Mouse (Mus musculus) CD8-positive naive resting alpha-beta T cell, adult 2 months (primary cell): ENCODE results near the gene Cdk2ap1.
"Not testable (repeated sequence)": the region's sequence is repeated elsewhere in the genome, so short reads cannot be mapped to it uniquely, and the experiment has no call there.

Source experiments
- DNase-seq, 2 experiments: peaks; one replicate each; pipeline ENCODE4 v3.0.0; 2022; ENCODE audit warnings: low read depth in 2 of 2, low spot score in 2 of 2

Cdk2ap1 gene

DNA sequence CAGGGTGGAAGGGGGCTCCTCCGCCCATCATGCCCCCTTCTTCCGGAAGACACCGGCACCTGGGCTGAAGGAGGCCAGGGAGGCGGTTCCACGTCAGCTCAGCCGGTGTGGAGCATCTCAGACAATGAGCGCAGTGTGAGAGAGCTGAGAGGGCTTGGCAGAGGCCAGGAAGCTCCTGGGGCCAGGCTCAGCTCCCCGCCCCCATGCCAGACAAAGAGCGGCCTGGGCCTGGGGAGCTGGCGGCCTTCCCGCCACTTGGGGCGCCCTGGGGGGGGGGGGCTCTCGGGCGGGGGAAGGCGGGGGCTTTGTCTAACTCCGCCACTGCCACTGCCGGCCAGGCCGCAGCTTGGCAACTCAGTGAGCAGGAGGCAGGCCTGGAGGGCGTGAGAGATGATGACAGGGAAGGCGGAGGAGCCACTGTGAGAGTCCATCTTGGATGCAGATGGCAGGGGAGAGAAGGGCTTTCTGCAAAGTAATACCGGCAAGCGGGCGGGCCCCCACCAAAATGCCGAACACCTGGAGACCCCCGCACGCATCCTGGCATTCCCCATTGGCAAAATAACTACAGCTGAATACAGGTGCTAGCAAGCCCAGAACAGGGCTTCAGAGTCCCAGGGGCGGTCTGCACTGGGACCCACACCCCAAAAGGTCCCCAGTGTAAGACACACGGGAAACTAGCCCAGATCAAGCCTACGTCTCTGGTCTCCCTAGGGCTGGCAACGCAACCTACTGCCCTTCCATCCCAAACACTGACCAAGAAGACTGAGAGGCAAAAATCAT, 10.6 kb downstream of the Cdk2ap1 start:
- peak; percentile 28 for DNase-seq

DNA sequence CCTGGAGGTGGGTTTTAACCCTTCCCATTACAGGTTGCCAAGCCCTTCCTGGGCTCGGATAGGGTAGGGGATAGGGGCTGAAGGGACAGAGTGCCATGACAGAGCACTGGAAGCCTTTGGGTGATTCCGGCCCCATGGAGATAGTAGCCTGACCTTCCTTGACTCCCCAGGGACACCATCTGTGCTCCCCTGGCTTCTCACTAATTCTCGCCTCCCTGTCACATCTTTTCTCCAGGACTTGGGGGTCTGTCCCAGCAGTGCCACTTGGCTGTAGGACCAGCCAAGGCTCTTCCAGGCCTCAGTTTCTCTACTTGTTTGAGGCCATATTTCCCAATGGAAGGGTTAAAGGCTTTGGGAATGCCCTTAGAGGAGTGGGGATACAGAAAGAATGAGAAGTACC, 11.3 kb downstream of the Cdk2ap1 start:
- DNase-seq, result no peak

DNA sequence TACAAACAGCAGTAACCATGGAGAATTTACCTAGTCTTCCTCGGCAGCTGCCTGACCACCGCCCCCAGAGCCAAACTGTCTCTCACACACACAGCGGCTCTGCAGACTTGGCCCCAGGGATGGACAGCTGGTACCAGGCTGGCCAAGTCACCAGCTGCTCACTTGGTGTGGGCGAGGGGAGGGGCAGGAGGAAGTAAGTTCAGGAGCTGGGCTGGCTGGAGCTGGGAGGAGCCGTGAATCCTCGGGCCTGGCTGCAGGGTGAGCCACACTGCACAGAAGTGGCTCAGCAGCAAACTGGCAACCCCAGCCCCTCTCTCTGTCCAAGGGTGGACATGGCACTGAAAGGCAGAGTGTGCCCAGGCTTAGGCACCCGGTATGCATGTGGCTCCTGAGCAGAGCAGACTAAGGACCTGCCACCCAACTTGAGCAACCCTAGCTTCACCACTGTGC, 11.7 kb downstream of the Cdk2ap1 start:
- no peak for DNase-seq

DNA sequence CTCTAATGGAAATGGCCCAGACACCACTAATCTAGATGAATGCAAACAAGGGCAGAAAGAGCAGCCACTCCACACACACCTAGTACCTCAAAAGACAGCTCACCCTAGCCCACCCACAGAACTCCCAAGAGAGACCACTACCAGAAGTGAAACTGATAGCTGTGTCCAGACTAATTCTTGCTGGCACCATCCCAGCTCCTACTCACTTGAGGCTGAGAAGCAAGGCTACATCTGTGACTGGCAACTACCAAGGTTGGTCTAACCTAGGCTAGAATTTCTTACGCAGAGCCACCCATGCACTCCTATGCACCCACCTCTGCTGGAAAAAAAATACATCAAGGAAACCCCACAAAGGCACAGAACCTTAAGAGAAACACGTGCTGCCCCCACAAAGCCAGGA, 12.5 kb downstream of the Cdk2ap1 start:
- DNase-seq, result no peak

DNA sequence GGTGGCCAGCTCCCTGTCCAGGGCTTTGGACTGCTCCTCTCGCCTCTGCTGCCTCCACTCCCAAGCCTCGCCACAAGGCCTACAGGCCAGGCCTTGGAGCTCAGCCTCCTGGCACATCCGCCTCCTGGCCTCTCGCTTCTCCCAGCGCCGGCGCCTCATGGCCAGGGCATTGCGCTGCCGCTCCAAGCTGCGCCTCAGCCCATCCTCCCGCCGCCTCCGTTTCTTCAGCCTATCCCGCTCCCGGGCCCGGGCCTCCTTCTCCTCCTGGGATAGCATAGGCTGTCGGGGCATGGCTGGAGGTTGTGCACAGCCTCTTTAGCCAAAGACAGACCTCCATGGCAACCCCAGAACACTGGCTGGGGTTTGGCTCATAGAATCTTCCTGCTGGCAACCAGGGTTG, 13.7 kb downstream of the Cdk2ap1 start:
- DNase-seq, result no peak

DNA sequence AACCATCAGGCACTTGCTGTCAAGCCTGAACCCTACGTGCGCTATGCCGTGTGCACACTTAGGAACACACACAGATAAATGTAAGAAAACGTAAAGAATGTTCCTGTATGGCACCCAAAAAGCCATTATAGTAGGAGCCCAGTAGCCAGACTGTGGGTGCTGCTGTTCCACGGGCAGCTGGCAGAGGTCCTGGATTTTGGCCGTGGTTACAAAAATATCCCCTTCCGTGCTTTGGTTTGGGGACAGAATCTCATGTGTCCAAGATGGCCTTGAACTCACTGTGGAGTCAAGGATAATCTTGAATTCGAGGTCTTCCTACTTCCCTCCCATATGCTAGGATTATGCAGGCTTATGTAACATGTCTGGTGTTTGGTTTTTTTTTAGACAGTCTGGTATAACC, 20.0 kb downstream of the Cdk2ap1 start:
- no peak for DNase-seq

DNA sequence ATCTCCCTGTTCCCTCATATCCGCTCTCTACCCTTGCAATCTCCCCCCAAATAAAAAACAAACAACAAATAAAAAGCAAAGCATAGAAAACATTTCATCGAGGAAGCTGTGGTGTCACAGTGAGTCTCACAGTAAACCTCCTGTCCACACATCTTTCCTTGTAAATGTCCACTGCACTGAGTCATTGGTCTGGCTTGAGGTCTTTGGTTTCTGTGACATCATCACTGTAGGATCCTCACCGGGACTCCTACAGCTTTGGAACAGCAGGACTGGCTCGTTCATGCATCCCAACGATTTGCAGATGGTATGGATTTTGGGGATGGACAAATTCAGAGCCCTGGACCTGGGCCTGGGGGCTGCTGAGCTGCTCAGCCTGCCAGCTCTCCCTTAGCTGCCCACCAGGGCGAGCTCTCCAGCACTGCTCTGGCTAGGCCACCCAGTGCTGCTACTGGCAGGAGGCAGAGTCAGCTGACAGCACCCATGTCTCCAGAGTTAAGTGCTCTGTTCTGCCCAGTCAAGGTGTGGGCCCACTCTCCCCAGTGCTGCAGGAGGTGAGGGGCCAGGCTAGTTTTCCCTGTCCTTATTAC, 21.0 kb downstream of the Cdk2ap1 start:
- DNase-seq, result not testable (repeated sequence)

DNA sequence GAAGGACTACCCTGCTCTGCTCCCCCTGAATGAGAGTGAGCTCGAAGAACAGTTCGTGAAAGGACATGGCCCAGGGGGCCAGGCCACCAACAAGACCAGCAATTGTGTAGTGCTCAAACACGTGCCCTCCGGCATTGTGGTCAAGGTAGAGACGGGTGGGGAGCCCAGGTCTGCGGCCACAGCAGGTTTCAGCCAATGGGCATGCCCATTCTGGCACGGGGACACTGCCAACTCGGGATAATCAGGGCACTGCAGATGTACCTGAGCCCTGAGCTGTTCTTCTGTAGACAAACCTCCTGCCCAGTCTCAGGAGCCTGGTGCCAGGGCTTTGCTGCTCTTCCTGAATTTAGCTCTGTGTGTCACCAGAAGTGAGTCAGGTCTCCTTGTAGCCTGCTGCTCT, 24.1 kb downstream of the Cdk2ap1 start:
- DNase-seq, result no peak

DNA sequence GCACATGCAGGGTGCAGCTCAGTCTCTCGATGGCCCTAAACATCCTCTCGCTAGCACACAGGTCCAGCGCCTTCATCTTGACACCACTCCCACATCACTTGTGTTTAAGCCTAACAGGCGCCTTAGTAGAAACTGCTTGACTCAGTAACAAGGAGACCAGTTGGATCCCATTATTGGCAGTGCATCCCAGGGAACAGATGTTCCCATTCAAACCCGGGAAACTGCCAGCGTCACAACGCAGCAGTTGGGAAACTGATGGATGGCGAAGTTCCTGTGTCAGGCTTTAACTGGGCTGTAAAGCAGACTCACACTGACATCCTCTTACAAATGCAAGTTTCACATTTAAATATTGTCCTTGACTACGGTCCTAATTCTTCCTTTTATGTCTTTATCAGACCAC, 25.0 kb downstream of the Cdk2ap1 start:
- DNase-seq, result no peak

DNA sequence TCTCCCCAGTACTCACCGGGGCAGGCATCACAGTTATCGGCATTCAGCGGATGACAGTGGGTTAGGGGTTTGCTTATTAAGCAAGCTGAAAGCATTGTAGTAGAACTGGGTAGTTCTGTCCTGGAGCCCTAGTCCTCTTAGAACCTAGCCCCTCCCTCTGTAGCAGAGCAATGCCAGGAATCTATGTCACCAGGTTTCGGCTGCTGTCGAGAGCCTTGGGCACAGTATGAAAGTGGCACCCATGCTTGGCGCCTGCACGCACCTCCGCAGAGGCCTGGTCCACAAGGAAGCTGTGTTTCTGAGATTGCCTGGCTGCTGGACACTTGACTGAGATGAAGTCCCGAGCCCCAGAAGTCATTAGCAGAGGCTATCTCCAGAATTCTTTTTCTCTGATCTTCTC, 25.8 kb downstream of the Cdk2ap1 start:
- DNase-seq, result no peak

DNA sequence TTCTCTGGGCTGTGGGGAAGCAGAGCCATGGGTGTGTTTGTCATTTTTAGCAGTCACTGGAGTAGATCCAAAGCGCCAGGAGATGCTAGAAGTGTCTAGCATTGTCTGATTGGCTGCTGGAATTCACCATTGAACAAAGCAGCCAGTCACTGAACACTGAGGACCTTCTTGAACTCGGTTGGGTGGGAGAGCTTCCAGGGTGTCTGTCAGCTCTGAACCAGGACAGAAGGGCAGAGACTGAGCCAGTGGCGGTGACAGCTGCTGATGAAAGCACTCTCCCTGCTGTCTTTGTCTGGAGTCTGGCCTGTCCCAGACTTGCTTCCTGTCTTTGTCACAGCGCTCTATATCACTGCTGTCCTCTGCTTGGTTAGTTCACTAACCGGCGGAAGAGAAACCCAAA, 28.5 kb downstream of the Cdk2ap1 start:
- DNase-seq, result no peak

DNA sequence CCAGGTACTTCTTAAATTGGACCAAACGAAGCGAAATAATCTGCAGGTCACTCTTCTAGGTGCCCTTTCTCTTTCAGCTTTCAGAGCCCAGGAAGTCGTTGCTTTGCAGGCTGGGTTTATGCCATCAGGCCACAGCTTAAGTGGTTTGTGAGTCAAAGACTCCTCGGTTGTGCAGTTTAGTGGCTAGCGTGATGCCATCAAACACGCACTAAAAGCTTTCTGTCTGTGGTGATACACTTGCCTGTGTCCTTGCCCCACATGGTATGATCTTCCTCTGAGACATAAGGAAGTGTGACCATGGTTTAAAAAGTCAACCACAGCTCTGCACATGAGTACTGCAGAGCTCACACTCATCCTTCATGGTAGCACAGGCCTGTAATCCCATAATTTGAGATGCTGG, 32.8 kb downstream of the Cdk2ap1 start:
- no peak for DNase-seq

DNA sequence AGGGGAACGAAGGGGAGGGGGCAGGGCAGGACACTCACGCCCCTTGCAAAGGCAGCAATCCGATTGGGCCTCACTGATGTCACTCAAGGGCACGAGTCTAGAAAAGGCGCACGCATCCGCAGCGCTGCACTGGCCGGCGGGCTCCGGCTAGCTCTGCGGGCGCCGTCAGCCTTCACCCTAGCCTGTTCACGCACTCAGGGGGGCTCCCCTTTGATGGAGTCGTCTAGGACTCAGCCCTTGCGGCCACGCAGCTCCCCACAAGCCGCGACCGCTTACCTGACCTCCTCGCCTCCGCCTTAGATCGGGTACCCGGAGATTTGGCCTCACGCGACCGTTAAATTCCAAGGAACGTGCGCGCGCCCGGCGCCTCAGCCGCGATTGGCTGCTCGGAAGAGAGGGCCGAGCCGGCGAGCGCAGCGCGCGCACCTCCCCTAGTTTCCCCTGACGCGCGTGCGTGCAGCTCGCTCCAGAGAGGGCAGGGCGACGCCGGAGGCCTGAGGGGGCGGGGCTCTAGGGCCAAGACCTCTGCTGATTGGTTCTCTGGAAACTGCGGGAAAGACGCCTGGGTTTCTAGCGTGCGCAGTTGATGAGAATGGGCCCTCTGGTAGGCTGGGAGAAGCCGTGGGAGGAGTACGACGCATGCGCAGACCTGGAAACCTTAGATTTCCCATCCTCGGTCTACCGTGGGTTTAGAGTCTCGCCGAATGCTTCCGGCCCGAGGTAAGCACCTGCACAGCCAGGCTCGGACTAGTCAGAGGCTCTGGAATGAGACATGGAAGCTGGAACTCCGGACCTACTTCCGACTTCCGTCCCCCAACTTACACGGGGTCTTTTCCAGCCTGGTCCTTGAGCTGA, 35.1 kb downstream of the Cdk2ap1 start, which contains the start of the genes Mphosph9 and 2810006K23Rik:
Mphosph9 (minus strand) TSS at position 463 of the 855 bp plus-strand sequence.
2810006K23Rik (plus strand) TSS at position 580 of the 855 bp plus-strand sequence.
- peak; percentile 98 to 99 for DNase-seq

DNA sequence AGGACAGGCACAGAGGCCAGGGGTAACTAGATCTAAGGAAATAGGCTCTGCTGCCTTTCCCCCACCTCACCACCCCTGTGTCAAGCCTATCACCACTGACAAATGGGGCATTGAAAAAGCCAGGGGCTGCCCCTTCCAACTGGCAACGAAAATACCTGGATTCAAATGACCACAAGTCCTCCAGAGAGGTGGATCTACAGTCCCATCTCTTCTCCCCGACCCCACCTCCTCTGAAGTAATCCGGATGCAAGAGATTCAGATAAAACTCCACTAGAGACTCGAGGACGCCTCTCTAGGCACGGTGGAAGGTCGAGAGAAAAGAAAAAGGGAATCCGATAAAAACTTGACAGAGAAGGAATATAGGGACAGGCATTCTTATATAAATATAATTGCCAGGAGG, 36.1 kb downstream of the Cdk2ap1 start:
- peak in 1 of 2 experiments; percentile 11 for DNase-seq

DNA sequence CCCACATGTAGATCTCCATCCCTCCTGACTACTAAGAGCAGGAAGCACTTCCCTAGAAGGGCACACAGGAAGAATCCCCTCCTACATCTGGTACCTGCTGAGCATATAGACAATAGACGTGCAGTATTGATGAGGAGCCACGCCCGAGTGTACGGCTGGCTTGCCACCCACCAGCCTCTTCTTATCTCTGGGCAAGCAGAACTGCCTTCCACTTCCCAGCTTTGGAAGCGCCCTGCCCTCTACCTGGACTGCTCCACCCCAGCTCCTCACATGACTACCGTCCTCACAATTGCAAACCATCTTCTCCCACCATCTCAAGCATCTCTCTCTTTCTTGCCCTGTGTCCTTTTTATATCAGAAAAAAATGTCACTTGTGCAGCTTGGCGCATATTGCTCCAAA, 45.2 kb downstream of the Cdk2ap1 start:
- no peak for DNase-seq

DNA sequence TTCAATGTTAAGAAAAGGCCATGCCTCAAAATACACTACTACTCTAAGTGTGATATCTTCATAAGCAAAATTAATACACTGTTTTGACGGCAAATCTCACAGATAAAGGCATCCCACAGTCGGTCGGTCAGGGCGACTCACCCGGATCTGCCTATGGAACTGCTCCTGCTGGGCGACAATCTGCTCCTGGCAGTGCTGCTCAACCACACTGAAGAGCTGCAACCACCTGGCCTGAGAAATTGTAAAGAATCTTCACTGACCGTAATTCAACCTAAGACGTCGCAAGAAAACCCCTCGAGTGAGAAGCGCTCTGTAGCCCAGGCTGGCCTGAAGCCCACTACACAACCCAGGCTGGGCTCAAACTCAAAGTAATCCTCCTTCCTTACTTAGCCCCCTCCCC, 46.9 kb downstream of the Cdk2ap1 start:
- DNase-seq, result no peak

DNA sequence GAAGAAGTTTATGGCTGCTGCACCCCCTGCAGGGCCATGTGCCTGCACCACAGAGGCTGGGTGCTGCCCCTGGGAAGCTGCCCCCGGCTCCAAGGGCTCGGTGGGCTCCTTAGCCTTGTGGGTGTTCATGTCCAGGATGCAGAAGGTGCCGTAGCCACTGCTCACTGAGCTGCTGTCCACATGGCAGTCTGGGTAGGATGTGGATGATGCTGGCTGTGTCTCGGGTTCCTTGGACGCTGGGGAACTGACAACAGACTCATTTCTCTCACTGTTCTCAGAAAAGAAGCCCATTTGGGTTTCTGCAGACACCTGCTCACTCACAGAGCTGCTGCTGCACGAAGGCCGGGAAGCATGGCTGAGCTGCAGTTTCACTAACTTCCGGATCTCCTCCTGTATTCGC, 47.4 kb downstream of the Cdk2ap1 start:
- DNase-seq, result no peak

DNA sequence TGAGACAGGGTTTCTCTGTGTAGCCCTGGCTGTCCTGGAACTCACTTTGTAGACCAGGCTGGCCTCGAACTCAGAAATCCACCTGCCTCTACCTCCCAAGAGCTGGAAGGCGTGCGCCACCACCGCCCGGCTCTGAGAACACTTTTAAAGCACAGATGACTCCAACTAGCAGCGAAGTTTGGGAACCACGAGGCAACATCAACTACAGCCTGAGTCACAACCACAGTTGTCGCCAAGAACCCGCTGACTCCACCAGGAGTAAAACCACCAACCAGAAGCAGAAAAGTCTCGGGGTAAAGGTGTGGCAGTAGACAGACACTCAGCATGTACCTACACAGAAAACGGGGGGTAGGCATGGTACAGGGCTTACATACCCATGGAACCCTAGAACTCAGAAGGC, 52.8 kb downstream of the Cdk2ap1 start:
- DNase-seq, result no peak

DNA sequence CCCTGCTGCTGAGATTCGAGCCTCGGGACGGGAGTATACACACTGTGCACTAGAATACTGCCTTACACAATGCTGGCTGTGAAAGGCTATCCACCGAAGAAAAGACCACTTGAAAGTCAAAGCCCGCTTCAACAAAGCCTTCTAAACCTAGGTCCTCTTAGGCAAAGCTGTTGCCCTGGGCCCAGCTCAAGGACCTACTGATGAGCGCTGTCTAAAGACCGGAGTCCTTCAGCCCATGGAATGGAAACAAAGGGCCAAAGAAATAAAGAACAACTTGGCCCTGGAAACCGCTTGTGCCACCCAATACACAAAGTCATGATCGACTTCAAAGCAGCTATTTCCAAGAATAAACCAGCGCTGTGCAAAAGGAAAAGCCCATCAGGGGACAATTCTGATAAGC, 53.7 kb downstream of the Cdk2ap1 start:
- no peak for DNase-seq

DNA sequence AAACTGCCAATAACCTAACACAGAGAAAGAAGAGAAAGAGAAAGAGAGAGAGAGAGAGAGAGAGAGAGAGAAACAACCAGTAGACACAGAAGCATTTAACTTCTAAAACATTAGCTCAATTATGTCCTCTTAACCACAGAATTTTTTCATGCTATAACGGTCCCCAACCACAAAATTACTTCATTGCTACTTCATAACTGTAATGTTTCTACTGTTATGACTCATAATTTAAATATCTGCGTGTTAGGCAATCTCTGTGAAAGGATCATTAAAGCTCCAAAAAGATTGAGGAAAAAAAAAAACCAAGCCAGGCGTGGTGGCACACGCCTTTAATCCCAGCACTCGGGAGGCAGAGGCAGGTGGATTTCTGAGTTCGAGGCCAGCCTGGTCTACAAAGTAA, 60.0 kb downstream of the Cdk2ap1 start:
- not testable (repeated sequence) for DNase-seq

DNA sequence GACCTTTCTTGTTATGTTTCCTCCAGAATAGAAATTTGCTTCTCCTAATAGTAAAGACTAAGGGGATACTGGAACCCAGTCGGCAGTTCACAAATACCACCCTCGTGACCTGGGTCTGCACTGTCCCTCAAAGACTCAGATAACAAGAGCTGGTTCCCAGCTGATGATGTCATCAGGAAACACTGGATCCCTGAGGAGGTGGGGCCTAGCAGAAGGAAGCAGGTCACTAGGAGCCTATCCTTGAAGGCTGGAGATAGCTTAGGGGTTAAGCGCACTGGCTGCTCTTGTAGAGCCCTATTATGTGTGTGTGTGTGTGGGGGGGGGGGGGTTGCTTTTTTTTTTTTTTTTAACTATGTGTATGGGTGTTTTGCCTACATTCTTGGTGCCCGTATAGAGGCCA, 62.8 kb downstream of the Cdk2ap1 start:
- DNase-seq, result no peak

DNA sequence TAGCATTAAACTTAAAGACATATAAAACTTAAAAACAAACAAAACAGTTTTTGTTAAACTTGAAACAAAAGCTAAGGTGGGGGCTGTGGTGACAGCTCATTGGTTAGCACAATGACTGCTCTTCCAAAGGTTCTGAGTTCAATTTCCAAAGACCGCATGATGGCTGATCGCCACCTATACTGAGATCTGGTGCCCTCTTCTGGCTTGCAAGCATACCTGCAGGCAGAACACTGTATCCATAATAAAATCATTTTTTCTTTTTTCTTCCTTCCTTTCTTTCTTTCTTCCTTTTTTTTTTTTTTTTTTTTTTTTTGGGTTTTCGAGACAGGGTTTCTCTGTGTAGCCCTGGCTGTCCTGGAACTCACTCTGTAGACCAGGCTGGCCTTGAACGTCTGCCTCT, 63.6 kb downstream of the Cdk2ap1 start:
- peak in 1 of 2 experiments; percentile 3 for DNase-seq
